ENCODE assay signal across 13 mouse cellular contexts in the genomic region with DNA sequence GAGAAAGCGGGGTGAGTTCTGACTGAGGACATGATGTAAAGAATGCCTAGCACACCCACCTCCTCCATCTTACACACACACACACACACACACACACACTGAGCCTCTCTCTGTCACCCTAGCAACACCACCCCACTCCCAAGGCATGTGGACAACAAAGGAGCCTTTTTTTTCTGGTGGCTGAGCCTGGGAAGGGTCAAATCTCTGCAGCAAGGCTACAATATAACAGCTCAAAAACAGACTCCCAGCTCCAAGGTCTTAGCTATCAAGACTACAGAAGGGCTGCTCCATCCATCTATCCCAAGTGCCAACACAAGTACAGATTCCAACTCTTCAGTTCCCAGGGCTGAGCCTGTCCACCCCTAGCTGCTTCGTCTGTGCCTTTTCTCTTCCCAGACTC. TPM values are rescaled to one million over a fixed set of nuclear protein-coding genes. Genes with fewer than 3 reads are reported as not detected.
A peak's percentile ranks its signal among the peaks of the same experiment; 100 is the strongest.
DNase-seq lines count a peak whose midpoint lies in the region; ATAC-seq lines count a peak whose summit lies in the region.
"Had no signal": no experiment of that assay in that cellular context is flagged by ENCODE, and none has a peak within 500 bp of the region (broad histone marks: within the 10 kb centered on the region; RNA-seq: fewer than 3 reads in every experiment).

No protein-coding gene starts in this region.

- no peaks in the 10 kb centered on the region for H3K9me3 ChIP-seq in forebrain, embryonic 11.5 days (ENCODE audit: control insufficient read depth, low read length)
- no peaks in the 10 kb centered on the region for H3K9me3 ChIP-seq in midbrain, embryonic 10.5 days (replicated peaks)

- no peak overlapping the region for H3K4me3 ChIP-seq in forebrain, embryonic 11.5 days (ENCODE audit: low read depth, low read length)
- H3K4me3 ChIP-seq in midbrain, embryonic 10.5 days, result no peak overlapping the region

- H3K4me1 ChIP-seq in forebrain, embryonic 11.5 days (replicated peaks; ENCODE audit: control insufficient read depth, insufficient read depth, low read length), result peaks cover 15% of the 10 kb centered on the region; the same call in 1 of the 2 replicates
- H3K4me1 ChIP-seq in midbrain, embryonic 10.5 days, result peaks cover 47% of the 10 kb centered on the region

- 0 out of 2 replicates have a peak overlapping the region, but pooled peaks have one; percentile 8 for H3K4me2 ChIP-seq in forebrain, embryonic 11.5 days (ENCODE audit: low read depth, low read length, severe bottlenecking)

- H3K27ac ChIP-seq in forebrain, embryonic 11.5 days (ENCODE audit: low read depth, low read length), result peak overlapping the region; percentile 78
- H3K27ac ChIP-seq in midbrain, embryonic 10.5 days (replicated peaks), result peak overlapping the region; percentile 89

- no peaks in the 10 kb centered on the region for H3K27me3 ChIP-seq in forebrain, embryonic 11.5 days (ENCODE audit: control insufficient read depth, insufficient read depth, low read length)
- no peaks in the 10 kb centered on the region for H3K27me3 ChIP-seq in midbrain, embryonic 10.5 days (ENCODE audit: low read depth, poor library complexity, severe bottlenecking)

- WGBS in forebrain, embryonic 11.5 days, result 23% methylated on average over 2 of the region's 2 CpGs
- 17% methylated on average over 2 of the region's 2 CpGs for WGBS in midbrain, embryonic 10.5 days

- peak; percentile 87 for ATAC-seq in forebrain, embryonic 11.5 days (replicated peaks; ENCODE audit: low FRiP score)
- ATAC-seq: inflammation-experienced regulatory T-cells, adult 6 months had no signal

- peak; percentile 20 for DNase-seq in right cerebral cortex, postnatal 4 days
- DNase-seq in right cerebral cortex, adult 2 months (ENCODE audit: low spot score in 2 of 2), result no peak
- DNase-seq in forebrain, embryonic 11.5 days (ENCODE audit: low spot score), result peak; percentile 79
- DNase-seq in midbrain, embryonic 10.5 days (ENCODE audit: low spot score), result peak; percentile 86
- peak; percentile 78 for DNase-seq in retina, postnatal 1 day
- no peak for DNase-seq in cerebellum, adult 9-10 months
- no peak for DNase-seq in thymus, adult 18-20 months
- DNase-seq in T-cell, adult 2 months (ENCODE audit: low spot score), result no peak
- DNase-seq: adrenal gland, postnatal 14 days; gastrocnemius, postnatal 10 days; lung, adult 2 months had no signal

- H3K36me3 ChIP-seq in forebrain, embryonic 11.5 days (ENCODE audit: control insufficient read depth, insufficient read depth, low read length), result no peaks in the 10 kb centered on the region; the same call in 1 of the 2 replicates
- H3K36me3 ChIP-seq in midbrain, embryonic 10.5 days, result peaks cover 90% of the 10 kb centered on the region
- H3K36me3 ChIP-seq: G1E had no signal

- no peak overlapping the region for H3K9ac ChIP-seq in forebrain, embryonic 11.5 days (ENCODE audit: low read length)

RNA-seq across cellular contexts. Expression of a gene that starts 20.6 kb away (rescaled TPM):
- 332 and 367 TPM in 2 replicates for polyA plus RNA-seq in forebrain, embryonic 11.5 days (2014; fragmentation: Nextera tagmentation; extraction: Ambion mirVana)
- 386 and 388 TPM in 2 replicates for polyA plus RNA-seq in midbrain, embryonic 10.5 days (2016; fragmentation: Nextera tagmentation; extraction: Ambion mirVana)
- polyA plus RNA-seq: G1E had no signal

RNA-seq across cellular contexts. Expression of a gene that starts 39.0 kb away (rescaled TPM):
- polyA plus RNA-seq in forebrain, embryonic 11.5 days (2014; fragmentation: Nextera tagmentation; extraction: Ambion mirVana), result 0.63 and 1.2 TPM in 2 replicates
- polyA plus RNA-seq in midbrain, embryonic 10.5 days (2016; fragmentation: Nextera tagmentation; extraction: Ambion mirVana), result 1.7 and 3.8 TPM in 2 replicates
- polyA plus RNA-seq: G1E; inflammation-experienced regulatory T-cells, adult 6 months had no signal

Comparison
In these comparisons a context has a peak if more than half of its experiments do, and no peak if none do; other contexts are left out.
1. DNase-seq: peak in right cerebral cortex, postnatal 4 days (single experiment), forebrain, embryonic 11.5 days (single experiment), midbrain, embryonic 10.5 days (single experiment) and retina, postnatal 1 day (single experiment); none in right cerebral cortex, adult 2 months (0 of 2), cerebellum, adult 9-10 months (single experiment), thymus, adult 18-20 months (0 of 2) and T-cell, adult 2 months (single experiment).